Mouse (Mus musculus): ENCODE results near the gene Thsd4. TPM values are rescaled to one million over a fixed set of nuclear protein-coding genes. Genes with fewer than 3 reads are reported as not detected.
A peak's percentile ranks its signal among the peaks of the same experiment; 100 is the strongest.

Thsd4 gene
- polyA plus RNA-seq, 1 experiment from 2014 or later = 9.4 TPM

- ATAC-seq (ENCODE audit: low FRiP score) = no peak
- Histone ChIP-seq H3K27ac (no peak overlapping the region), H3K4me3 (replicated peaks) (no peak overlapping the region), H3K27me3 (no peaks in the 10 kb centered on the region), H3K9ac (no peak overlapping the region), H3K4me1 (no peaks in the 10 kb centered on the region), H3K36me3 (replicated peaks) (no peaks in the 10 kb centered on the region), H3K9me3 (no peaks in the 10 kb centered on the region), H3K4me2 (no peak overlapping the region)
- WGBS = 81% methylated on average over 7 of the region's 7 CpGs
Measured at GRCm38 (mm10) chr9:60543422-60544015, 21.7 kb upstream of the Thsd4 start.

DNA sequence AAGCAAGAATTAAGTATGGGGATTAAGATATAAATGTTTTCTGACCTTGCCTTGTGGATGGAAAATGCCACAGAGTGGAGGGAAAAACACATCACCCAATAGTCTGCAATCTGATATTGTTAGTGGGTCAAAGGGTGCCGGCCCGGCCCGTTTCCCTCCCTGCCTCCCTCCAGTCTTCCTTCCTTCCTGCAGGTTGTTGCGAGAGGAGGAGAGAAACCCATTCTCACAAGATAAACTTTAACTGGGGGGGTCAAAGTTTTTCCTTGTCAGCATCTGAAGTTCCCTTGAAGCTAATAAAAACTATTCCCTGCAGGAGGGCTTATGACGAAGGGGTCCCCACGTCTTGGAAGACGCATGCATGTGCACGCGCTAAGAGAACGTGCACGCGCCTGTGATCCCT lies 8.5 kb upstream of the Thsd4 start:
- 89% methylated on average over 12 of the region's 12 CpGs for WGBS
- no peak overlapping the region for H3K4me2 ChIP-seq
- no peaks in the 10 kb centered on the region for H3K36me3 ChIP-seq (replicated peaks)
- H3K9ac ChIP-seq = no peak overlapping the region
- no peaks in the 10 kb centered on the region for H3K27me3 ChIP-seq
- no peak overlapping the region for H3K4me3 ChIP-seq (replicated peaks)
- ATAC-seq (ENCODE audit: low FRiP score) = no peak
- no peaks in the 10 kb centered on the region for H3K4me1 ChIP-seq
- no peaks in the 10 kb centered on the region for H3K9me3 ChIP-seq
- H3K27ac ChIP-seq = no peak overlapping the region

DNA sequence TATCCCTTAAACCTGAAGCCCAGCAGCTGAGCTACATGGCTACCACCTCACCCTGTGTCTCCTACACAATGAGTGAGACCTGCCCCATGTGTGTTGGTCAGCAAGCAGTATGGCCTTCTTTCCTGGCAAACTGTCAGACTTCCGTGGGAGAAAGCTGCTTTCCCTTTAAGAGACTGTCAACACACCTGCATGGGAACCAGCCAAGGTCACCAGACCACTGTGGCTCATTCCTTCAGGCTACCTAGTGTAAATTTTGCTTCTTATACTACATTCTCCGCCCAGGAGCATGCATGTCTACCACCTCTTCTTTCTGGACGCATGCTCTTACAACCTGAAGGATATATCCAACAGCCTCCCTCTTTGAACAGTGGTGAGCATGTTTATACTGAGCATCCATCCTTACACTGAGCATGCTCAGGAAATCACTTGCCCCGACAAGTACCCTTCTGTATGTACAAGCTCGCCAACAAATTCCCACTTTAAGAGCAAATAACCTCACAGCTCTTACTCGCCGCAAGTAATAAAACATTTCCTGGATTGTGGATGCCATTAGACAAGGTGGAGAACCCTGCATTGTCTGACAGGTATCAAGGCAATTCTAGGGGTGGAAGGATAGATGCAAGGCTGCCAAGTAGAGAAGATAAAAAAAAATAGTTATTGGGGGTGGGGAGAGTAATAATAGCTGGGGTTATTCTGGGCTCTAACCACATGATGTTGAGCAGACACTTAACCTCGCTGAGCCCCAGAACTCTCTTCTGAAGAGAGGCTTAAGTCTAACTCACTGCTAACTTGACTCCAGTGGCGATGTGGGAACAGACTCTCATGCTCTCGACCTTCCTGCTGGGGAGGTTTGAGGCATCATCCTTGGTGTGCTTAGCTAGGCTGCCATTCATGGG lies 7.8 kb upstream of the Thsd4 start:
- H3K9me3 ChIP-seq = no peaks in the 10 kb centered on the region
- H3K9ac ChIP-seq = no peak overlapping the region
- peaks cover 3% of the 10 kb centered on the region; the same call in 1 of the 2 replicates for H3K4me1 ChIP-seq
- no peak for ATAC-seq (ENCODE audit: low FRiP score)
- no peak overlapping the region for H3K4me3 ChIP-seq (replicated peaks)
- no peak overlapping the region for H3K4me2 ChIP-seq
- WGBS = 84% methylated on average over 10 of the region's 10 CpGs
- H3K36me3 ChIP-seq (replicated peaks) = no peaks in the 10 kb centered on the region
- no peak overlapping the region for H3K27ac ChIP-seq
- H3K27me3 ChIP-seq = no peaks in the 10 kb centered on the region

DNA sequence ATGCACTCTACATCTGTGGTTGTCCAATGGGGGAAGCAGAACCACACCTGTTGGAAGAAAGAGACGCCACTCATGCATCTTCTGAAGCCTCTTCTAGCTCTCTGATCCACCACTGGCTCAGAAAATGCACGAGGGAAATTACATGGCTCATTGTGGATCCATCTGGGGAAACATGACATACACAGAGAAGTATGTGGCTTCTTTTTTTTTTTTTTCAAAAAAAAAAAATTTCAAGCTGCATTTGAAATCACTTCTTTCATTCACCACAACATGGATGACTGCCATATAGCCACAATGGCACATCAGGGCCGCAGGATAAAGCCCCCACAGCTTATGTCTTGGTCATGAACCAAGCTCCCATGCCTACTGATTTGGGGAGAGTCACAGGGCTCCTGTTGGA lies 6.4 kb upstream of the Thsd4 start:
- WGBS = 87% methylated on average over 3 of the region's 3 CpGs
- Histone ChIP-seq H3K4me2 (no peak overlapping the region), H3K36me3 (replicated peaks) (no peaks in the 10 kb centered on the region)

DNA sequence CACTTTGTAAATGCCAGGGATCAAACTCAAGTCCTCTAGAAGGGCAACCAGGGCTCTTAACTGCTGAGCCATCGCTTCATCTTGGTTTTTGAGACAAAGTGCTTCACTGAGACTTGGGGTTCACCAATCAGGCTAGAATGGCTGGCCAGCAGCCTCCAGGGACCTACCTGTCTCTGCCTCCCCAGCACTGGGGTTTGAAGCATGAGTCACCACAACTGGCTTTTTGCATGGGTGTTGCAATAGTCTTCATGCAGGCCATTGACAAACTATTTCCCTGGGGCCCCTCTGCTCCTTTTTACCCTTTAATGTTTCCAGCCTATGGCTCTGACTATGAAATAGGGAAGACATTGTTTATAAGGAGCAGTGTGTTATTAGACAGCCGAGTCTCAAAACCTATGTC lies 6.0 kb upstream of the Thsd4 start:
- H3K4me3 ChIP-seq (replicated peaks) = no peak overlapping the region
- H3K36me3 ChIP-seq (replicated peaks) = no peaks in the 10 kb centered on the region
- no peak for ATAC-seq (ENCODE audit: low FRiP score)
- H3K9ac ChIP-seq = no peak overlapping the region
- peaks cover 3% of the 10 kb centered on the region; the same call in 1 of the 2 replicates for H3K4me1 ChIP-seq
- H3K4me2 ChIP-seq = no peak overlapping the region
- H3K9me3 ChIP-seq = no peaks in the 10 kb centered on the region
- H3K27me3 ChIP-seq = peaks cover 6% of the 10 kb centered on the region; the same call in 1 of the 2 replicates
- 91% methylated on average over 2 of the region's 2 CpGs for WGBS
- no peak overlapping the region for H3K27ac ChIP-seq

More for the DNA sequence above, 6.4 kb upstream of the Thsd4 start:
- Histone ChIP-seq H3K4me3 (replicated peaks) (no peak overlapping the region), H3K27ac (no peak overlapping the region), H3K4me1 (peaks cover 3% of the 10 kb centered on the region; the same call in 1 of the 2 replicates), H3K9ac (no peak overlapping the region), H3K27me3 (0 out of 2 replicates have a peak, but pooled peaks cover 2% of the 10 kb centered on the region), H3K9me3 (no peaks in the 10 kb centered on the region)
- no peak for ATAC-seq (ENCODE audit: low FRiP score)

DNA sequence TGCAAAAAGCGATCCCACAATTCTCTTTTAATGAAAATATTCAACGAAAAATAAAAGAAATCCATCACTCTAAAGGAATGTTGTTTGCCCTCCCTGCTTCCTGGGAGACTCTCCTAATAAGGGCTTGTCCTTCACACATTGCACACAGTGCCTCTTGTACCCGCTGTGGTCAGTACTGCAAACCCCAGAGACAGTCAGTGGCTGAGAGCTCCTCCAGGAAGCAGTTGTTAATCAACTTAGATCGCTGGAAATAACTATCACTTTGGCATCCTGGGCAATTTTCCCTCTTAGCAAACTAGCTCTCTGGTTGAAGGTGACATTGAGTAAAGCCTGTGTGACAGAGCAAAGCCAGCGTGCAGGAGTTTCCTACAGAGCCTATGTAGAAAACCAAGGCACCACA lies 5.2 kb upstream of the Thsd4 start:
- ATAC-seq (ENCODE audit: low FRiP score) = no peak
- no peak overlapping the region for H3K4me2 ChIP-seq
- peaks cover 14% of the 10 kb centered on the region; the same call in 1 of the 2 replicates for H3K27me3 ChIP-seq
- WGBS = 75% methylated on average over 5 of the region's 5 CpGs
- peaks cover 10% of the 10 kb centered on the region for H3K4me1 ChIP-seq
- H3K9me3 ChIP-seq = no peaks in the 10 kb centered on the region
- no peak overlapping the region for H3K4me3 ChIP-seq (replicated peaks)
- H3K27ac ChIP-seq = no peak overlapping the region
- H3K9ac ChIP-seq = no peak overlapping the region
- H3K36me3 ChIP-seq (replicated peaks) = no peaks in the 10 kb centered on the region

DNA sequence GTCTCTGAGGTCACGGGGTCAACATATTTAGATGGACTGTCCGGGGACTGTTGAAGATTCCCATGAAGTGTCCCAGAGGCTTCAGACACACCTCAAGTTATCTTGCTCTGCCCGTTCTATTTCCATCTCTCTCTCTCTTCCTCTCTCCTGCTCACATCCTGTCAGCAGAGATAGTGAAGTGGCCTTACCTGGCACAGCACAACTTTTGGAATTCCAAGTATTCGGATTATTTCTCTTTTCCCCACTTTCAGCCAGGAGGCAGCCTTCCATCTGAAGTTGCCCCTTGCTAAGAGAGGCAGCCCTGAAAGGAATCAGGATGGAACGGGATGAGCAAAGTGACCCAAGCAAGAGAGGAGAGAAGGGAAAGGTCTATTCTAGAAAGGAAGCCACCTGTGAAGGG lies 4.3 kb upstream of the Thsd4 start:
- Histone ChIP-seq H3K36me3 (replicated peaks) (no peaks in the 10 kb centered on the region), H3K27ac (no peak overlapping the region), H3K27me3 (peaks cover 22% of the 10 kb centered on the region), H3K4me2 (no peak overlapping the region), H3K4me1 (peaks cover 14% of the 10 kb centered on the region), H3K9ac (no peak overlapping the region), H3K4me3 (replicated peaks) (no peak overlapping the region), H3K9me3 (no peaks in the 10 kb centered on the region)
- ATAC-seq (ENCODE audit: low FRiP score) = no peak
- WGBS = 85% methylated on average over 5 of the region's 5 CpGs

GRCm38 (mm10) chr9:60521143-60521542 lies 703 bp downstream of the Thsd4 start:
- no peak for ATAC-seq (ENCODE audit: low FRiP score)
- peaks cover 57% of the 10 kb centered on the region for H3K4me1 ChIP-seq
- H3K27me3 ChIP-seq = peaks cover 66% of the 10 kb centered on the region

GRCm38 (mm10) chr9:60519601-60520000 lies 2.2 kb downstream of the Thsd4 start:
- Histone ChIP-seq H3K4me3 (replicated peaks) (no peak overlapping the region), H3K9ac (no peak overlapping the region), H3K9me3 (no peaks in the 10 kb centered on the region), H3K4me2 (peak overlapping the region; percentile 82; the same call in 1 of the 2 replicates), H3K27me3 (peaks cover 66% of the 10 kb centered on the region), H3K36me3 (replicated peaks) (no peaks in the 10 kb centered on the region), H3K27ac (no peak overlapping the region), H3K4me1 (peaks cover 53% of the 10 kb centered on the region)
- 23% methylated on average over 3 of the region's 3 CpGs for WGBS
- no peak for ATAC-seq (ENCODE audit: low FRiP score)

More at GRCm38 (mm10) chr9:60521143-60521542, 703 bp downstream of the Thsd4 start:
- peak overlapping the region; percentile 61 for H3K4me3 ChIP-seq (replicated peaks)
- H3K36me3 ChIP-seq (replicated peaks) = no peaks in the 10 kb centered on the region
- H3K27ac ChIP-seq = no peak overlapping the region
- peak overlapping the region; percentile 67 for H3K9ac ChIP-seq
- WGBS = 36% methylated on average over 5 of the region's 5 CpGs
- H3K4me2 ChIP-seq = peak overlapping the region; percentile 82
- H3K9me3 ChIP-seq = no peaks in the 10 kb centered on the region

- H3K9me3 ChIP-seq = no peaks in the 10 kb centered on the region
- H3K36me3 ChIP-seq (replicated peaks) = no peaks in the 10 kb centered on the region
- H3K9ac ChIP-seq = no peak overlapping the region
- 27% methylated on average over 3 of the region's 3 CpGs for WGBS
- peaks cover 60% of the 10 kb centered on the region for H3K4me1 ChIP-seq
- ATAC-seq (ENCODE audit: low FRiP score) = no peak
- no peak overlapping the region for H3K4me3 ChIP-seq (replicated peaks)
- H3K27me3 ChIP-seq = peaks cover 63% of the 10 kb centered on the region
- H3K4me2 ChIP-seq = no peak overlapping the region
- no peak overlapping the region for H3K27ac ChIP-seq
Measured at GRCm38 (mm10) chr9:60518216-60518615, 3.6 kb downstream of the Thsd4 start.

DNA sequence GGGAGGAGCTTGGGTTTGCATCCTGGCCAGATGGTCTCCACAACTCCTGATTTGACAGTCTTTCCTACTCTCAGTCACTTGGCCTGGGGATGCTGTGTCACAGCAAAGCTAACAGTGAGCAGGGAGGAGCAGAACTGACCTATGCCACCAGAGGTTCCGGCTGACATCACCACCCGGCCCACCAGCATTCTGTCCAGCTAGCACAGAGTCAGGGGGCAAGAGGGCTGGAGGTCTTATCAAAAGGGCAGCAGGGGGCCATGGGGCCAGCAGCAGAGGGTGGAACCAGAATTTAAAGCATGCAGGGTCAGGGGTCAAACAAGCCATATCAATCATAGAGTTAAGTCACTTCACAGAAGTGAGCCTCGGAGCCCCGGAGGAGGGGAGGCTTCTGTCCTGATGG lies 4.7 kb downstream of the Thsd4 start:
- Histone ChIP-seq H3K4me3 (replicated peaks) (no peak overlapping the region), H3K4me1 (peaks cover 62% of the 10 kb centered on the region), H3K27ac (no peak overlapping the region), H3K9ac (no peak overlapping the region), H3K36me3 (replicated peaks) (no peaks in the 10 kb centered on the region), H3K9me3 (no peaks in the 10 kb centered on the region), H3K27me3 (peaks cover 53% of the 10 kb centered on the region), H3K4me2 (no peak overlapping the region)
- ATAC-seq (ENCODE audit: low FRiP score) = no peak
- WGBS = 22% methylated on average over 4 of the region's 4 CpGs

GRCm38 (mm10) chr9:60516379-60516778 lies 5.5 kb downstream of the Thsd4 start:
- Histone ChIP-seq H3K9me3 (no peaks in the 10 kb centered on the region), H3K27ac (no peak overlapping the region), H3K4me3 (replicated peaks) (no peak overlapping the region), H3K4me1 (peaks cover 59% of the 10 kb centered on the region), H3K27me3 (peaks cover 45% of the 10 kb centered on the region), H3K4me2 (no peak overlapping the region), H3K9ac (no peak overlapping the region), H3K36me3 (replicated peaks) (no peaks in the 10 kb centered on the region)
- no peak for ATAC-seq (ENCODE audit: low FRiP score)
- 91% methylated on average over 4 of the region's 4 CpGs for WGBS

Measured in forebrain, embryonic 12.5 days (tissue).